Mouse (Mus musculus) MEL (cell line): Measurements from ENCODE around the gene Itgb3bp.

Experiments used
- CTCF ChIP-seq, 3 experiments: IDR thresholded peaks in 2 of 3; conservative IDR thresholded peaks in 1 of 3; 2 replicates each; pipeline ENCODE4 v1.5.1; 2011 to 2012; ENCODE audit warnings: low read length in 3 of 3, low read depth in 2 of 3, mild to moderate bottlenecking in 2 of 3, improper control_type of control experiment in 1 of 3, inconsistent platforms in 1 of 3, mixed read lengths in 1 of 3, moderate library complexity in 1 of 3; ENCODE audit not compliant: control insufficient read depth in 1 of 3, insufficient read depth in 1 of 3, poor library complexity in 1 of 3, severe bottlenecking in 1 of 3
- EP300 ChIP-seq, 2 experiments: IDR thresholded peaks; 2 replicates each; pipeline ENCODE4 v1.6.1; 2011; ENCODE audit warnings: improper control_type of control experiment in 2 of 2, low read length in 2 of 2, low read depth in 1 of 2, mild to moderate bottlenecking in 1 of 2
- HCFC1 ChIP-seq: IDR thresholded peaks from 2 replicates; pipeline ENCODE4 v1.6.1; 2012; ENCODE audit warnings: low read depth, mild to moderate bottlenecking, inconsistent platforms, low read length, improper control_type of control experiment, moderate library complexity
- MXI1 ChIP-seq: IDR thresholded peaks from 2 replicates; pipeline ENCODE4 v1.6.1; 2011; ENCODE audit warnings: mild to moderate bottlenecking, low read depth, low read length, improper control_type of control experiment
- POLR2A ChIP-seq, 2 experiments: IDR thresholded peaks; 2 replicates each; pipeline ENCODE4 v1.6.1; 2011 to 2012; ENCODE audit warnings: low read length in 2 of 2, mild to moderate bottlenecking in 2 of 2, control low read depth in 1 of 2, improper control_type of control experiment in 1 of 2, low read depth in 1 of 2, moderate library complexity in 1 of 2; ENCODE audit not compliant: control insufficient read depth in 1 of 2, insufficient read depth in 1 of 2, poor library complexity in 1 of 2
- POLR2AphosphoS5 ChIP-seq: IDR thresholded peaks from 2 replicates; pipeline ENCODE4 v1.6.1; 2012; ENCODE audit warnings: low read depth, borderline replicate concordance, mild to moderate bottlenecking, inconsistent platforms, low read length, moderate library complexity, mixed read lengths
- SIN3A ChIP-seq: IDR thresholded peaks from 2 replicates; pipeline ENCODE4 v1.6.1; 2012; ENCODE audit warnings: low read length, improper control_type of control experiment, inconsistent platforms
- TAL1 ChIP-seq: IDR thresholded peaks from 2 replicates; pipeline ENCODE4 v1.6.1; 2012; ENCODE audit warnings: mild to moderate bottlenecking, inconsistent platforms, low read length, moderate library complexity, mixed read lengths
- TCF12 ChIP-seq: IDR thresholded peaks from 2 replicates; pipeline ENCODE4 v1.6.1; 2014; ENCODE audit warnings: low read depth, mild to moderate bottlenecking, inconsistent platforms, low read length, improper control_type of control experiment, moderate library complexity
- UBTF ChIP-seq: IDR thresholded peaks from 2 replicates; pipeline ENCODE4 v1.6.1; 2012; ENCODE audit warnings: low read depth, mild to moderate bottlenecking, inconsistent platforms, low read length, improper control_type of control experiment, moderate library complexity, borderline replicate concordance; ENCODE audit not compliant: insufficient read depth
- ZKSCAN1 ChIP-seq: IDR thresholded peaks from 2 replicates; pipeline ENCODE4 v1.6.1; 2012; ENCODE audit warnings: low read depth, mild to moderate bottlenecking, inconsistent platforms, low read length, improper control_type of control experiment, moderate library complexity
- ZNF384 ChIP-seq: IDR thresholded peaks from 2 replicates; pipeline ENCODE4 v1.6.1; 2012; ENCODE audit warnings: low read depth, mild to moderate bottlenecking, inconsistent platforms, low read length, improper control_type of control experiment

DNA sequence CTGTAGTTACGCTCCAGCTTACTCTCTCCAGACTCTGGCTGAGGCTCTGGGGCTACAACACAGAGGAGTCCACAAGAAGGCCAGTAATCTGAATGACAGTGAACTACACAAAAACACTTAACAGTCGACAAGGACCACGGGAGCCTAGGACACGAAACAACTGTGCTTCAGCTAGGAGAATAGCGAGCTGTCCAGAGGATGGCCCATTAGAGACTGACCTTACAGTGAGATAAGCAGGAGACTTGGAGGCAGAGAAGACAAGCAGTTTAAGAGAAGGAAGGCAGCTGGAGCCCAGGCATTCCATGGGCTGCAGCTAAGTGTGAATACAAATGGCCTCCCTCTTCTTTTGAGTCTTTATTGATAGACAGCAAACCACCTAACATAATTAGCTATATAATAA is 159.1 kb downstream of the Itgb3bp start:
- TF ChIP-seq POLR2A (IDR thresholded peaks at IDR 0.05; ENCODE audit: control insufficient read depth in 1 of 2, insufficient read depth in 1 of 2, low read depth in 1 of 2, low read length in 2 of 2, poor library complexity in 1 of 2) (no peak), CTCF (IDR thresholded peaks at IDR 0.05 in 2 of 3, conservative IDR thresholded peaks at IDR 0.05 in 1 of 3; ENCODE audit: control insufficient read depth in 1 of 3, insufficient read depth in 1 of 3, low read depth in 2 of 3, low read length in 3 of 3, poor library complexity in 1 of 3, severe bottlenecking in 1 of 3) (no peak), TAL1 (no peak), ZNF384 (no peak), SIN3A (no peak), HCFC1 (no peak), TCF12 (no peak), EP300 (IDR thresholded peaks at IDR 0.05; ENCODE audit: low read depth in 1 of 2, low read length in 2 of 2) (no peak), POLR2AphosphoS5 (no peak), UBTF (no peak), MXI1 (no peak), ZKSCAN1 (no peak)
